Mouse (Mus musculus): ENCODE measurements around the gene Pkp3.

GRCm38 (mm10) chr7:141092051-141092735 lies 14.2 kb downstream of the Pkp3 start:
- TF ChIP-seq CTCF (conservative IDR thresholded peaks at IDR 0.05; ENCODE audit: insufficient read depth, insufficient read length, low read depth, low read length) (peak; percentile 83), POLR2A (IDR thresholded peaks at IDR 0.05; ENCODE audit: low read depth, low read length) (no peak)
